Mouse (Mus musculus) neural tube, embryonic 11.5 days (tissue): ENCODE data around the gene Il10rb. TPM values are rescaled to one million over a fixed set of nuclear protein-coding genes. Genes with fewer than 3 reads are reported as not detected.

Source experiments
- ATAC-seq: fragments of 200-750 bp; cut with Nextera tagmentation; 2 replicates; pipeline ENCODE4 v1.8.0; 2017; ENCODE audit warnings: moderate number of reproducible peaks, mild to moderate bottlenecking, moderate TSS enrichment, moderate library complexity; ENCODE audit not compliant: insufficient read depth, low FRiP score, low TSS enrichment
- DNase-seq: peaks from one replicate; pipeline ENCODE4 v3.0.0-alpha.2; 2015; ENCODE audit warnings: low spot score
- H3K27ac ChIP-seq: fragments of 300-500 bp; sonication (generic); 2 replicates; pipeline ENCODE4 v1.5.1; 2014; ENCODE audit warnings: low read depth, mild to moderate bottlenecking, low read length
- H3K27me3 ChIP-seq: fragments of 300-500 bp; sonication (generic); 2 replicates; pipeline ENCODE4 v1.6.1; 2014; ENCODE audit warnings: mild to moderate bottlenecking, low read length, mixed read lengths; ENCODE audit not compliant: control insufficient read depth, insufficient read depth
- H3K36me3 ChIP-seq: fragments of 300-500 bp; sonication (generic); 2 replicates; pipeline ENCODE4 v1.6.1; 2014; ENCODE audit warnings: mild to moderate bottlenecking, low read length, moderate library complexity, mixed read lengths; ENCODE audit not compliant: control insufficient read depth, insufficient read depth
- H3K4me1 ChIP-seq: fragments of 300-500 bp; sonication (generic); 2 replicates; pipeline ENCODE4 v1.6.1; 2014; ENCODE audit warnings: low read length, mixed read lengths; ENCODE audit not compliant: control insufficient read depth, insufficient read depth
- H3K4me2 ChIP-seq: fragments of 300-500 bp; sonication (generic); 2 replicates; pipeline ENCODE4 v1.6.1; 2014; ENCODE audit warnings: low read depth, mild to moderate bottlenecking, moderate library complexity
- H3K4me3 ChIP-seq: fragments of 300-500 bp; sonication (generic); 2 replicates; pipeline ENCODE4 v1.5.1; 2014; ENCODE audit warnings: low read depth, low read length
- H3K9ac ChIP-seq: fragments of 300-500 bp; sonication (generic); 2 replicates; pipeline ENCODE4 v1.6.1; 2014; ENCODE audit warnings: mild to moderate bottlenecking, low read length
- H3K9me3 ChIP-seq: fragments of 300-500 bp; sonication (generic); 2 replicates; pipeline ENCODE4 v1.6.1; 2016; ENCODE audit warnings: low read length; ENCODE audit not compliant: control insufficient read depth
- WGBS: fragments of 180-500 bp; shearing (Covaris S2); extraction: QIAGEN DNeasy Blood & Tissue Kit; methylation state at CpG from one replicate; pipeline ENCODE4 v1.1.7; 2014; 5-methylcytosine and 5-hydroxymethylcytosine counted together
- polyA plus RNA-seq: library from polyadenylated mRNA; unstranded; fragments of >200 nt; fragmentation: Nextera tagmentation; extraction: Ambion mirVana; gene quantifications from 2 replicates; pipeline ENCODE4 v1.2.1, GENCODE M21; 2014

Il10rb gene
- polyA plus RNA-seq, 1 experiment from 2014 or later = 6.8 TPM

DNA sequence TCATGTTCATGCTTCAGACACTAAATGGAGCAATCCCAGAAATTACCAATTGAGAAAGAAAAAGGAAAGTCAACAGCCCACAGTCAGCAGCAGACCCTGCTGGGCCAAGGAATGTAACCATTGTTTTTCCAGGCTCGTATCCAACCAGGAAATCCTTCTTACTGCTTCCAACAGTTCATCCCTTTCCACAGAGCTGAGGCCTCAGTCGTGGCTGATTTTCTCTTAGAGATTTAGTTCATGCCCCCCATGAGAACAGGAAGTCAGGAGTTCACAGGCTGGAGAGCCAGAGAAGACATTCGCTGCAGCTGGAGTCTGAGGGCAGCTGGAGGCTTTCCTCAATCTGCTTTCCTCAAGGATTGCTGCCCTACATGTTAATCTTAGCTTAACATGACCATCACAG, 42.5 kb upstream of the Il10rb start:
- no peak overlapping the region for H3K4me3 ChIP-seq
- WGBS = 43% methylated on average over 3 of the region's 3 CpGs
- no peaks in the 10 kb centered on the region for H3K27me3 ChIP-seq
- DNase-seq (no peak), ATAC-seq (no peak)
- H3K9me3 ChIP-seq = no peaks in the 10 kb centered on the region
- no peaks in the 10 kb centered on the region for H3K36me3 ChIP-seq
- no peak overlapping the region for H3K4me2 ChIP-seq
- H3K9ac ChIP-seq = no peak overlapping the region
- H3K27ac ChIP-seq = no peak overlapping the region
- no peaks in the 10 kb centered on the region; the same call in 1 of the 2 replicates for H3K4me1 ChIP-seq

GRCm38 (mm10) chr16:91366567-91366966, 39.4 kb upstream of the Il10rb start:
- Histone ChIP-seq H3K27ac (no peak overlapping the region), H3K4me3 (no peak overlapping the region), H3K9ac (no peak overlapping the region), H3K36me3 (no peaks in the 10 kb centered on the region), H3K27me3 (no peaks in the 10 kb centered on the region), H3K4me2 (no peak overlapping the region), H3K4me1 (no peaks in the 10 kb centered on the region; the same call in 1 of the 2 replicates), H3K9me3 (no peaks in the 10 kb centered on the region)
- DNase-seq = no peak
- no peak for ATAC-seq

- no peaks in the 10 kb centered on the region for H3K36me3 ChIP-seq
- no peak overlapping the region for H3K27ac ChIP-seq
- no peak overlapping the region for H3K9ac ChIP-seq
- H3K4me1 ChIP-seq = no peaks in the 10 kb centered on the region; the same call in 1 of the 2 replicates
- no peak for ATAC-seq
- no peaks in the 10 kb centered on the region for H3K9me3 ChIP-seq
- no peak overlapping the region for H3K4me3 ChIP-seq
- no peak overlapping the region for H3K4me2 ChIP-seq
- DNase-seq = no peak
- WGBS = 87% methylated on average over 2 of the region's 2 CpGs
- no peaks in the 10 kb centered on the region for H3K27me3 ChIP-seq
Measured at GRCm38 (mm10) chr16:91367066-91367465, 38.9 kb upstream of the Il10rb start.

DNA sequence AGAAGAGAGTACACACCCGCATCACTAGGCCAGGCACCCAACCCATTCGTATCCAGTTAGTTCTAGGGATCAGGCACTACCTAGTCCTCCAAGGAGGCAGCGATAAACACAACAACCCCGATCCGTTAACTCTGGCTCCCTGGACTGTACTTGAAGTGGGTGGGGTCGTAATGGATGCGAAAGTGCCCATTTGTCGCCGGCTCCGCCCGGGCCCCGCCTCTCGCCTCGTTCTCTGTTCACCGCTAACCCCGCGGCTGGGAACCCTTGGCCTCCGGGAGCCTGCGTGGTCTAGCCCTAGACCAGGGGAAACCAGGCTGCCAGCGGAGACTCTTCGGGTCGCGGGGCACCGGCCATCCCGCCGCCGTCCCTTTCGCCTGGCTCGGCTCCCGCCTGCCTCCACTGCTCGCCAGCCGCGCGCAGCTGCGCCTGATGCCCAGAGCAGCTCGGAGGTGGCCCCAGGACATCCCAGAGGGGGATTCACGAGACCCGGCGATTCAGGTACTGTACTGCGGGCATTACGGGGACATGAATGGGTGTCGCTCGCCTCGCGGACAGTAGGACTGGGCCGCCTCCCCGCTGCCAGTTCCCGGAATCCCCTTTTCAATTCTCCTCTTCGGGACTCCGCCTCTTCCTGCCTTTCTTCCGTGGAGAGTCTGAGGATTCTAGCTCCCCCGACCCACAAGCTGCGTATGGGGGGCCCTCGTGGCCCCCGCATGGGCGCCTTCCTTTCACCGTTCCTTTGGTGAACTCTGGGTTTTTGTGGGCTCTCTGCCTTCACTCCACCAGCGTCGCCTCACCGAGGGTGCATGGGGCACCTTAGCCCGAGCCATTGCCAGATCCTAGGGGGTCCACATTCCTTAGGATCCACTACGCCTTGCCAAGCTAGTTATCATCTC, 33.1 kb upstream of the Il10rb start, which contains the start of gene Ifnar2:
TSS of gene Ifnar2 (plus strand) at position 207 of the 896 bp plus-strand sequence.
- under 1% methylated on average over 62 of the region's 62 CpGs for WGBS
- Histone ChIP-seq H3K27me3 (no peaks in the 10 kb centered on the region), H3K36me3 (no peaks in the 10 kb centered on the region), H3K27ac (peak within 1 kb of the TSS; percentile 92), H3K9ac (peak within 1 kb of the TSS; percentile 96), H3K9me3 (no peaks in the 10 kb centered on the region), H3K4me3 (peak within 1 kb of the TSS; percentile 88), H3K4me2 (peak within 1 kb of the TSS; percentile 62), H3K4me1 (peaks cover 2% of the 10 kb centered on the region; the same call in 1 of the 2 replicates)
- DNase-seq (peak; percentile 77), ATAC-seq (peak; percentile 90)

DNA sequence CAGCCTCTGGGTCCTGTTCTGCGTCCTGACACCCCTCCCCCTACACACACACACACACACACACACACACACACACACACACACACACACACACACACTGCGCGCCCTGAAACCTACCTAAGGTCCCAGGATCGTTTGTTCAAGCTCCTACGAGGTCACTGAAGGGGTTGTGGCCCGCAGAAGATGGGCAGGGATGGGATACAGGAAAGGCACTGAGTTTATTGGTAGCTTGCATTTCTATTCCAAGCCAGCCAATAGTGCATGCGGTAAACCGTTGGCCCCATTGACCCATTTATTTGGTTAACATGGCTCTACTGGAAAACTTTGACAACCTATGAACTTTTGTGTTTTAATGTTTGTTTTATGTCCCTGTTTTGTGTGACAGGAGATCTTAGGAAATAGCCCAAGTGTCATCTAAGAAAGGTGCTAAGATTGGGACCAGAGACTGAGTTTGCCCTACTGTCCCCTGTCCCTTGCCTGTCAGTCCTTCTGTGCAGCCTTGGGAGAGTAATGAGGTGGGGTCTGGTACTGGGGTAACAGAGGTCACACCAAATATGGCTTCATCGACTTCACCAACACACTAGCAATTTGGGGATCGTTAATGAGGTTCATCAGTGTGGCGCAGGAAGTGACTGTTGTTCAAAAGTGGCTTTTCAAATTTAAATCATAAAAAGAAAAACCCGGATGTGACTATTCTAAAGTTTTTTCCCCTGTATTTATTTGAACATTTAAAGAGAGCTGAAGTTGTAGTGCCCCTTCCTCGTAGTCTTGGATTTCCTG, 32.3 kb upstream of the Il10rb start:
- peaks cover 2% of the 10 kb centered on the region; the same call in 1 of the 2 replicates for H3K4me1 ChIP-seq
- ATAC-seq (peak; percentile 16; the same call in 1 of the 2 replicates), DNase-seq (no peak)
- WGBS = 50% methylated on average over 12 of the region's 13 CpGs
- peak overlapping the region; percentile 96 for H3K9ac ChIP-seq
- H3K9me3 ChIP-seq = no peaks in the 10 kb centered on the region
- peak overlapping the region; percentile 92; the same call in 1 of the 2 replicates for H3K27ac ChIP-seq
- no peaks in the 10 kb centered on the region for H3K36me3 ChIP-seq
- H3K27me3 ChIP-seq = no peaks in the 10 kb centered on the region
- peak overlapping the region; percentile 88 for H3K4me3 ChIP-seq
- peak overlapping the region; percentile 62 for H3K4me2 ChIP-seq

GRCm38 (mm10) chr16:91374253-91374634, 31.7 kb upstream of the Il10rb start:
- H3K36me3 ChIP-seq = no peaks in the 10 kb centered on the region
- DNase-seq = no peak
- H3K9ac ChIP-seq = no peak overlapping the region
- H3K4me2 ChIP-seq = no peak overlapping the region
- whole genome bisulfite sequencing = 88% methylated on average over 3 of the region's 3 CpGs
- H3K4me3 ChIP-seq = no peak overlapping the region
- no peaks in the 10 kb centered on the region for H3K27me3 ChIP-seq
- peaks cover 4% of the 10 kb centered on the region; the same call in 1 of the 2 replicates for H3K4me1 ChIP-seq
- H3K9me3 ChIP-seq = no peaks in the 10 kb centered on the region
- H3K27ac ChIP-seq = no peak overlapping the region
- no peak for ATAC-seq

DNA sequence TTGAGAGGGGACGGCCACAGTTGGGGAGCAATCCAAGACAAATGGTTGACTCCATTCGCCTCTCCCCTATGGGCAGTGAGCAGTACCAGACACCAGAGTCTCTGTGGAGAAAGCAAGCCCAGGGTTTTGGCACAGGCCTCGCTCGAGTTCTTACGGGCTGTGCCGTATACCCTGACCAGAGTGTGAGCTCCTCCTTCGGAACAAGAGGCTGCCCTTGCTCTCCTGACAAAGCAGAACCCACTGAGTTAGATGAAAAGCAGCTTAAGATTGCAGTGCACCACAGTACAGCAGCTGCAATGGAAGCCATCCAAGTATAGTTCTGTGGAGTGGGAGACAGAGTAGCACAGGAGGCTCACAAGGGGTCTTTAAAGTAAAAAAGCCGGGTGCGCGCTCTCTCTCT, 29.3 kb upstream of the Il10rb start:
- peaks cover 5% of the 10 kb centered on the region; the same call in 1 of the 2 replicates for H3K4me1 ChIP-seq
- no peak for DNase-seq
- H3K4me2 ChIP-seq = no peak overlapping the region
- no peaks in the 10 kb centered on the region for H3K27me3 ChIP-seq
- H3K27ac ChIP-seq = no peak overlapping the region
- no peak overlapping the region for H3K9ac ChIP-seq
- WGBS = 92% methylated on average over 10 of the region's 10 CpGs
- H3K36me3 ChIP-seq = no peaks in the 10 kb centered on the region
- no peak for ATAC-seq
- no peak overlapping the region for H3K4me3 ChIP-seq
- no peaks in the 10 kb centered on the region for H3K9me3 ChIP-seq

GRCm38 (mm10) chr16:91378431-91378986, 27.5 kb upstream of the Il10rb start:
- no peak for DNase-seq
- no peak for ATAC-seq
- Histone ChIP-seq H3K27ac (no peak overlapping the region), H3K9ac (no peak overlapping the region), H3K9me3 (no peaks in the 10 kb centered on the region), H3K27me3 (no peaks in the 10 kb centered on the region), H3K4me2 (no peak overlapping the region), H3K4me1 (peaks cover 3% of the 10 kb centered on the region; the same call in 1 of the 2 replicates), H3K36me3 (no peaks in the 10 kb centered on the region; the same call in 1 of the 2 replicates), H3K4me3 (no peak overlapping the region)
- 59% methylated on average over 17 of the region's 17 CpGs for WGBS
